Mouse (Mus musculus): Measurements from ENCODE around the gene Celf2. TPM values are rescaled to one million over a fixed set of nuclear protein-coding genes. Genes with fewer than 3 reads are reported as not detected.

Gene Celf2
- polyA plus RNA-seq, 1 experiment from 2014 or later, result 97.4 TPM

DNA sequence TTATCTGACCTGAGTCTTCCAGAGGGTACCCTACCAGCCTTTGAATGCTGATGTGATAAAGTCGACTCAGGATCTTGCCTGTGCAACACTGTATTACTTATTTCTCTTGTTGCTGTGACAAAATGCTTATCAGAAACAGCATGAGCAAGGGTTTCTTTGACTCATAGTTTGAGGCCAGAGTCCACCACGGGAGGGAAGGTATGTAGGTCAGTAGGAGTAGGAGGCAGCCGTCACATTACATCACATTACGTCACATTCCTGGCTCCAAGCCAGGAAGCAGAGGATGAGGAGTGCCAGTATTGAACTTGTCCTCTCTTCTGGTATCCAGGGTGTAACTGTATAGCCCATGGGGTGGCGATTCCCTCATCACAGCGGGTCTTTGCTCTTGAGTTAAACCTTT lies 349.3 kb downstream of the Celf2 start:
- H3K36me3 ChIP-seq, result no peaks in the 10 kb centered on the region
- H3K27ac ChIP-seq, result no peak overlapping the region

DNA sequence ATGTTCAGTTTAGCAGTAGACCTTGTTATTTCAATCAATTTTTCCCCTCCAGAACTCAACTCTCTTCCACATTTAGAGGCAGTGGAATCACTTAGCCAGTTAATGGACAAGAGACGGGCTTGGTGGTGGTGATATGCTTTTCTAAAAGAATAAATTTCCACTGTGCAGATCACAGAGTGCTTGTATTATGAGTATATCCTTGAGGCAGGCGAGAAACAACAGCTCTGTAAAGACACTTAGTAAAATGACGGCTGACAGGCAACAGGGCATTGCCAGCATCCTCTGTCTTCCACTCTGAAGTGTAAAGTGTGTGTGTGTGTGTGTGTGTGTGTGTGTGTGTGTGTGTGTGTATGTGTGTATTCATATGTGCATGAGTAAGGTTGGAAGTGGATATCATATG lies 362.1 kb downstream of the Celf2 start:
- H3K4me3 ChIP-seq, result no peak overlapping the region
- no peak for ATAC-seq (ENCODE audit: borderline replicate concordance, extremely low read depth, low FRiP score, low TSS enrichment)
- H3K4me2 ChIP-seq, result no peak overlapping the region
- no peaks in the 10 kb centered on the region for H3K27me3 ChIP-seq
- WGBS, result 68% methylated on average over 3 of the region's 3 CpGs
- H3K4me1 ChIP-seq, result no peaks in the 10 kb centered on the region
- no peaks in the 10 kb centered on the region for H3K9me3 ChIP-seq
- no peak overlapping the region for H3K9ac ChIP-seq
- no peaks in the 10 kb centered on the region for H3K36me3 ChIP-seq
- H3K27ac ChIP-seq, result no peak overlapping the region

More for the DNA sequence above, 349.3 kb downstream of the Celf2 start:
- no peaks in the 10 kb centered on the region for H3K9me3 ChIP-seq
- H3K4me1 ChIP-seq, result no peaks in the 10 kb centered on the region
- 53% methylated on average over 6 of the region's 6 CpGs for WGBS
- no peak for ATAC-seq (ENCODE audit: borderline replicate concordance, extremely low read depth, low FRiP score, low TSS enrichment)
- H3K27me3 ChIP-seq, result no peaks in the 10 kb centered on the region
- no peak overlapping the region for H3K4me3 ChIP-seq
- H3K4me2 ChIP-seq, result no peak overlapping the region
- H3K9ac ChIP-seq, result no peak overlapping the region

- no peak for ATAC-seq (ENCODE audit: borderline replicate concordance, extremely low read depth, low FRiP score, low TSS enrichment)
- 83% methylated on average over 4 of the region's 4 CpGs for WGBS
- H3K9ac ChIP-seq, result no peak overlapping the region
- no peak overlapping the region for H3K4me3 ChIP-seq
- no peak overlapping the region for H3K27ac ChIP-seq
- no peaks in the 10 kb centered on the region for H3K27me3 ChIP-seq
- no peaks in the 10 kb centered on the region for H3K9me3 ChIP-seq
- no peaks in the 10 kb centered on the region for H3K36me3 ChIP-seq
- H3K4me2 ChIP-seq, result no peak overlapping the region
- H3K4me1 ChIP-seq, result no peaks in the 10 kb centered on the region
Observed at GRCm38 (mm10) chr2:7145541-7146043, 363.8 kb downstream of the Celf2 start.

DNA sequence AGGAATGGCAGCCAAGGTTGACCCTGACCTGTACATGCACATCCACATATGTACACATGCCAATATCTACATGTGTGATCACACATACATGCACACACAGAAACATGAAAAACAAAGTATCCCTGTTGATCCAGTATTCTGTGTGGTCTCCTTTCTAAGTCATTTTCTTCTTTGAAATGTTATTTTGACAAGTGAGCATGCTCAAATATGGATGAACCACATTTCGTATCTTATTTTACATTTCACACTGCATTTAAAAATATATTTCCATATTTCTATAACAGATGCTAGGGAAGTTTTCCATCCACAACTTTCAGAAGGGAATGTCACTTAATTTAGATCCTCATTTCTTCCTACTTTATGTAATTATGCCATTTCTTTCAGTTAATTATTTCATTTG lies 364.5 kb downstream of the Celf2 start:
- WGBS, result 84% methylated on average over 1 of the region's 1 CpGs
- Histone ChIP-seq H3K27me3 (no peaks in the 10 kb centered on the region), H3K9me3 (no peaks in the 10 kb centered on the region), H3K36me3 (no peaks in the 10 kb centered on the region), H3K9ac (no peak overlapping the region), H3K4me2 (no peak overlapping the region), H3K27ac (no peak overlapping the region), H3K4me3 (no peak overlapping the region), H3K4me1 (no peaks in the 10 kb centered on the region)
- ATAC-seq (ENCODE audit: borderline replicate concordance, extremely low read depth, low FRiP score, low TSS enrichment), result no peak

DNA sequence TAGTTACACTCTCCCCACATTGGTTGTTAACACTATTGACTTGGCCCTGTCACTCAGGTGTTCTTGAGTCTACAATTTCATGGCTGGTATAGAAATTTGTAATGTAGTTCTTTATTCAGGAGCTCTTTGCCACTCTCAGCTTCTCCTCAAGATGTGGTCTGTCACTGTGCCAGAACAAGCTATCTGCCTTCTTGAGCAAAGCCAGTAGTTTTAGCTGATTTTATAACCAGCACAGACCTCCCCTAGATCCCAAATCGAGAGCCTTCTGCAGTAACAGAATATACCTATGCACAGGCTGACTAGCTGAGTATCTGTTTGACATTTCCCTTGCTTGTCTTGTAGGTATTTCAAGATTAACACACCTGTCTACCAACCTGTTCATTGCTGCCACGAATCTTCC lies 386.0 kb downstream of the Celf2 start:
- no peaks in the 10 kb centered on the region for H3K27me3 ChIP-seq
- no peak overlapping the region for H3K4me2 ChIP-seq
- ATAC-seq (ENCODE audit: borderline replicate concordance, extremely low read depth, low FRiP score, low TSS enrichment), result no peak
- H3K9ac ChIP-seq, result no peak overlapping the region
- no peak overlapping the region for H3K27ac ChIP-seq
- H3K4me3 ChIP-seq, result no peak overlapping the region
- no peaks in the 10 kb centered on the region for H3K36me3 ChIP-seq
- H3K9me3 ChIP-seq, result no peaks in the 10 kb centered on the region
- H3K4me1 ChIP-seq, result peaks cover 9% of the 10 kb centered on the region; the same call in 1 of the 2 replicates
- WGBS, result 85% methylated on average over 2 of the region's 2 CpGs

DNA sequence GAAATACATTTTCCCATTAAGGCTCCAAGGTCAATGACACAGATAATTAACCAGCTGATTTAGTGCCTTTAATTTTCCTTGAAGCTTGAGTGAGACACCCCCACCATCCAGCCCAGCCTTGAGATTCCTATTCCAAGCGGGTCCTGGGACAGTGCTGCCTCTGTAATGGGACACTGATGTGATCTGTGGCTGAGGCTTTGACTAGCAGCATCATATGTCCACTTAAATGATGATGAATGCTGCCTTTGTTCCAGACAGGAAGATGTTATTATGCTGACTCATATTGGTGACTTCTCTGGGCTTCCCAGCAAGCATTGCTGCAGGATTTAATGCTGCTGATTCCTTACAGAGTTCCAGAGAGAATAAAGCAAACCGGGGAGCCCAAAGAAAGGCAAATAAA lies 393.6 kb downstream of the Celf2 start:
- H3K27ac ChIP-seq, result no peak overlapping the region
- no peak overlapping the region for H3K4me3 ChIP-seq
- no peaks in the 10 kb centered on the region for H3K4me1 ChIP-seq
- no peak for ATAC-seq (ENCODE audit: borderline replicate concordance, extremely low read depth, low FRiP score, low TSS enrichment)
- H3K9me3 ChIP-seq, result no peaks in the 10 kb centered on the region
- H3K4me2 ChIP-seq, result no peak overlapping the region
- H3K36me3 ChIP-seq, result no peaks in the 10 kb centered on the region
- no peak overlapping the region for H3K9ac ChIP-seq
- WGBS, result 34% methylated on average over 2 of the region's 2 CpGs
- no peaks in the 10 kb centered on the region for H3K27me3 ChIP-seq

- ATAC-seq (ENCODE audit: borderline replicate concordance, extremely low read depth, low FRiP score, low TSS enrichment), result no peak
- no peaks in the 10 kb centered on the region for H3K36me3 ChIP-seq
- no peaks in the 10 kb centered on the region for H3K9me3 ChIP-seq
- H3K4me1 ChIP-seq, result no peaks in the 10 kb centered on the region
- H3K4me3 ChIP-seq, result no peak overlapping the region
- H3K4me2 ChIP-seq, result no peak overlapping the region
- no peak overlapping the region for H3K9ac ChIP-seq
- H3K27me3 ChIP-seq, result no peaks in the 10 kb centered on the region
- 88% methylated on average over 3 of the region's 3 CpGs for WGBS
- no peak overlapping the region for H3K27ac ChIP-seq
Observed at GRCm38 (mm10) chr2:7115161-7115560, 394.2 kb downstream of the Celf2 start.

DNA sequence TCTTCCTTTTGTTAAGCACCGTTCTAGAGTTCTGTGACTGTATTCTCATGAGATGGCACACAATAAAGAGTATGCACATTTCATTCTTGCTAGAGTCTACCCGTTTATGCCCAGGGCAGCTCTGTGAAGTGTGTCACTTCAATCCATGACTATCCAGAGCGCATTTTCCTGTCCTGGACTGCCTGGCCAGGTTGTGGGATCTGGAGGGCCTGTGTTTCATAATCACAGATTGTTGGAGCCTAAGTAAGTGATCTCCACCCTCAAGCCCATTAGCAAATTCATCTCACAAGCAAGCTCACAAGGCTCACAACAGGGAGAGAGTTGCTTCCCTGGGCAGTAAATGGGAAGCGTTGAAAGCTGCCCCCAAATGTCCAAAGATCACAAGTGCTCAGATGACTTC lies 395.6 kb downstream of the Celf2 start:
- no peak for ATAC-seq (ENCODE audit: borderline replicate concordance, extremely low read depth, low FRiP score, low TSS enrichment)
- H3K9ac ChIP-seq, result no peak overlapping the region
- no peaks in the 10 kb centered on the region for H3K9me3 ChIP-seq
- H3K27me3 ChIP-seq, result no peaks in the 10 kb centered on the region
- 76% methylated on average over 4 of the region's 4 CpGs for WGBS
- H3K4me1 ChIP-seq, result no peaks in the 10 kb centered on the region
- no peak overlapping the region for H3K27ac ChIP-seq
- H3K4me3 ChIP-seq, result no peak overlapping the region
- H3K36me3 ChIP-seq, result no peaks in the 10 kb centered on the region
- no peak overlapping the region for H3K4me2 ChIP-seq

DNA sequence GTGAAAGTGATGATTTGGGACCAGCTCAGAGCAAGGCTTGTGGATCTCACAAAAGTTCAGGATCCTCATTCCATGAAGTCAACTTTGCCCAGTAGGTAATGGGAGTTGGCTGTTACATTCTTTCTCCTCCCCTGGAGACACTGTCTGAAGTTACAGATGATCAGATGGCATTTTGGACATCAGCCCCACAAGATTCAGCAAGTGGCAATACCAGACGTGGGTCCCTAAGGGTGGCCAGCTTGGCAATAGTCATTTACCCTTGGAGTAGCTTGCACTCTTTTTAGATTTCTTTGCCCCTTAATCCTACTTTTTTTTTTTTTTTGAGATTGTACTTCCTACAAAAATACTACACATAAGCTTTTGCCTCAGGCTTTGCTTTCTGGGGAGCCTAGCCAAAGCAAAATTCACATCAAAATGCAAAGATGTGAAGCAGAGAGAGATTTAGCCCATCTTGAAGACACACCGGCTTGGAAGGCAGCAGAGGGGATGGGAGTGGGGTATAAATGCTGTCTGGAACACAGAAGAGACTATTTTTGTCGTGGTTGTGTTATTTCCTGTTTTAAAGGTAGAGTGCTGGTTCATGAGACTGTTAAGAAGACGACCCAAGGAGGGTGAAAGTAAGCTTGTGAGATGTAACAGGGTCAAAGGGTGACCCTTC lies 397.1 kb downstream of the Celf2 start:
- H3K27me3 ChIP-seq, result no peaks in the 10 kb centered on the region
- no peak overlapping the region for H3K4me3 ChIP-seq
- WGBS, result 58% methylated on average over 4 of the region's 4 CpGs
- no peaks in the 10 kb centered on the region for H3K9me3 ChIP-seq
- no peak overlapping the region for H3K4me2 ChIP-seq
- H3K36me3 ChIP-seq, result no peaks in the 10 kb centered on the region
- H3K9ac ChIP-seq, result no peak overlapping the region
- H3K4me1 ChIP-seq, result no peaks in the 10 kb centered on the region
- no peak for ATAC-seq (ENCODE audit: borderline replicate concordance, extremely low read depth, low FRiP score, low TSS enrichment)
- H3K27ac ChIP-seq, result no peak overlapping the region

DNA sequence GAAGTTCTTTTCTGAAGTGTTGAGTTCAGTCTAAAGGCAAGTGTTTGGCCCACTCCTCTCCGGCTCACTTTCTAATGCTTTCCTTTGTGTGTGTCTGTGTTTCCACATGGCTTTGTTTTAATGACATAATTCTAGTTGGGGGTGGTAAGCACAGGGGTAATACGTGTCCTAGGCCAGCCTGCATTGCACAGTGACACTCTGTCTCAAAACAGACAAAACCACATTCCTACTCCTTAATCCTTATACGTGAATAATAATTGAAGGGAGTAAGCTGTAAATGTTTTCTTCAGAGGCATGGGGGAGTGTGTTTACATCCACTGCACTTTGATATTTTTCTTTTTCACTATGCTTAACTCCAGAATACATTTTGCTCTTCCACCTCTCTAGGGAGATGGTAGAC lies 415.9 kb downstream of the Celf2 start:
- H3K4me1 ChIP-seq, result peaks cover 20% of the 10 kb centered on the region
- ATAC-seq (ENCODE audit: borderline replicate concordance, extremely low read depth, low FRiP score, low TSS enrichment), result no peak
- 46% methylated on average over 3 of the region's 3 CpGs for WGBS
- no peaks in the 10 kb centered on the region for H3K9me3 ChIP-seq
- no peak overlapping the region for H3K9ac ChIP-seq
- H3K27me3 ChIP-seq, result no peaks in the 10 kb centered on the region
- H3K4me2 ChIP-seq, result no peak overlapping the region
- no peak overlapping the region for H3K27ac ChIP-seq
- H3K4me3 ChIP-seq, result no peak overlapping the region
- H3K36me3 ChIP-seq, result no peaks in the 10 kb centered on the region

GRCm38 (mm10) chr2:7092641-7093040 lies 416.7 kb downstream of the Celf2 start:
- Histone ChIP-seq H3K9ac (no peak overlapping the region), H3K27ac (no peak overlapping the region), H3K9me3 (no peaks in the 10 kb centered on the region), H3K36me3 (no peaks in the 10 kb centered on the region), H3K4me3 (no peak overlapping the region), H3K4me1 (peaks cover 21% of the 10 kb centered on the region), H3K4me2 (no peak overlapping the region), H3K27me3 (no peaks in the 10 kb centered on the region)
- 93% methylated on average over 5 of the region's 5 CpGs for WGBS
- no peak for ATAC-seq (ENCODE audit: borderline replicate concordance, extremely low read depth, low FRiP score, low TSS enrichment)

GRCm38 (mm10) chr2:7090496-7090895 lies 418.9 kb downstream of the Celf2 start:
- H3K9ac ChIP-seq, result no peak overlapping the region
- H3K36me3 ChIP-seq, result no peaks in the 10 kb centered on the region
- peaks cover 21% of the 10 kb centered on the region for H3K4me1 ChIP-seq
- H3K4me2 ChIP-seq, result no peak overlapping the region
- 36% methylated on average over 1 of the region's 1 CpGs for WGBS
- H3K9me3 ChIP-seq, result no peaks in the 10 kb centered on the region
- no peaks in the 10 kb centered on the region for H3K27me3 ChIP-seq
- no peak for ATAC-seq (ENCODE audit: borderline replicate concordance, extremely low read depth, low FRiP score, low TSS enrichment)
- H3K27ac ChIP-seq, result no peak overlapping the region
- no peak overlapping the region for H3K4me3 ChIP-seq
